Mouse (Mus musculus): ENCODE measurements at regions not wholly inside any gene's neighbourhood (a gene's known extent, or its start where the extent isn't known, plus 50 kb on each side); places are given as distances from the start of the nearest gene placed in this dataset.

DNA sequence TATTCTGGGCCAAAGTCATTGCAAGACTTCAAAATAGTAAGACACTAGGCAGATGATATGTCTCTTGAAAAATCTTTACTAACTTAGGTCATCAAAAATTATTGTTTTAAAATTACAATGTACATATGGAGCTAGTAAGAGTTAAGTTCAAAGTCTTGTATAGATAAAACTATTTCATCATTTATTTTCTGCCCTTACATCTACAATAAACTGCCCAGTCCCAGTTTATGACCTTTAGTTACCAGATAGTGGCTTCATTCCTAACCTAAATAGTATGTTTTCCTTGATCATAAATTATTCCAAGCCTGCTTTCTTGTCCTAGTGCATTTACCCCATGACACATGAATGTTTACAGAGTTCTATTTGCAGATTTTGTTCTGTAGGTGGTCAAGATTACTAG lies 72.9 kb downstream of the Manea start:
- no peak for DNase-seq (ENCODE audit: low read depth, low spot score)

DNA sequence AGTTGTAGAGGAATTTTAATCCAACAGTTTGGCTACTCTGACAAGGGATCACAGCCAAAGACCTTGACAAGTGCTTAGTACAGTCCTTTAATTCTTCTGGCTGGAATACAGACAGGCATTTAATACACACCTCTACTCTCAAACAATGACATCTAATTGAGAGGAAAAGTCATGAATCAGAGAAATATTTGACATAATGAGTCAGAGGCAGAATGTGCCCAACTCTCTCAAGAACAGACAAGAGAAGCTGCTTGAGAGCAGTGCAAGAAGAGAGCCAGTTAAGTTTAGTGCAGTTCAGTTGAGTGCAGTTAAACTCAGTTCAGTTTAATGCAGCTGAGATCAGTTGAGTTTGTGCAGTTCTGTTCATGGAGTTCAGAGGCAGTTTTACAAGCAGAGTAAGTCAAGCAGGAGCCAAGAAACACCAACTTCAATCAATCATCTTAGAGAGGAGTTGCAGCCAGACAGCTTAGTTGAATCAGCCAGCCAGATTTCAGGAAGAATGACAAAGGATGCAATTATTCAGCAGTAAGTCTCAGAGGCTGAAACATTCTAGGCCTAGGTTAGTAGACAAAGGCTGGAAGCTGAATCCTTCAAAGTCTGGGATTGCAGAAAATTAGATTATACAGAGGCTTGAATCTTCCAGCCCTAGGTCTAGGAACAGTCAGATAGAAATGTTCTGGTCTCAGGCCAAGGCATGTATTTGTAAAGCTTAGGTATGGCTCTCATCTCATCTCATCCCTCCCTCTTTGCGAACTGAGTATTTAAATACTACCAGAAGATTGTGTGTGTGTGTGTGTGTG lies 87.3 kb downstream of the Manea start:
- no peak for DNase-seq (ENCODE audit: low read depth, low spot score)

- DNase-seq (ENCODE audit: low read depth, low spot score): no peak
These were observed 90.8 kb downstream of the Manea start for GRCm38 (mm10) chr4:26255889-26256288.

GRCm38 (mm10) chr4:26247925-26248856 lies 98.5 kb downstream of the Manea start:
- peak; percentile 58 for DNase-seq (ENCODE audit: low read depth, low spot score)

DNA sequence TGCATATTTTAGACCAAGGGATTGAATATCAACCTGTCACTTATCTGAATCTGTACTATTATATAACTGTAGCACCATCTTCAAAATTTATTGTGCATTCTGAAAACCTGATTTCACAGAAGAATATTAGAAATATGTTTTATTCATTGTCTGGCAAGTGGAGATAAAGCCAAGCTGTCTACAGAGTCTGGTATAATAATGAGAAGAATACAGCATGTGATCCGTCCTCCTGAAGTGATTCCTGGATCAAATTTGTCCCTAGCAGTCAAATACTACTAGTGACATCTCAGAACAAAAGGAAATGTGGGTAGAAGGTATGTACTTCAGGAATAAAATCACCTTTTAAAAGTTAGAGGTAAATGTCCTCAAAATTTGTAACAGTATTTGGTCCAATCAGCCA lies 123.4 kb downstream of the Manea start:
- no peak for DNase-seq (ENCODE audit: low read depth, low spot score)
